Comparison of ENCODE assay signal across 25 mouse cellular contexts in genomic region chr10:39485939-39486338, GRCm38 (mm10).
DNase-seq lines count a peak whose midpoint lies in the region; ATAC-seq and TF ChIP-seq lines count a peak whose summit lies in the region.
"Had no signal": no experiment of that assay in that cellular context is flagged by ENCODE, and none has a peak within 500 bp of the region (broad histone marks: within the 10 kb centered on the region; RNA-seq: fewer than 3 reads in every experiment).

No protein-coding gene starts in this region.

- no peak overlapping the region for H3K4me3 ChIP-seq in forebrain, embryonic 15.5 days
- no peak overlapping the region for H3K4me3 ChIP-seq in forebrain, embryonic 14.5 days (ENCODE audit: low read depth, low read length)
- no peak overlapping the region for H3K4me3 ChIP-seq in lung, embryonic 14.5 days (ENCODE audit: low read depth, low read length)
- H3K4me3 ChIP-seq: forebrain, embryonic 10.5 days; hindbrain, embryonic 15.5 days; left cerebral cortex, adult 2 months; limb, embryonic 12.5 days; liver, embryonic 15.5 days had no signal

- H3K4me2 ChIP-seq in forebrain, embryonic 15.5 days (replicated peaks): no peak overlapping the region
- no peak overlapping the region for H3K4me2 ChIP-seq in forebrain, embryonic 14.5 days (ENCODE audit: low read length)
- no peak overlapping the region for H3K4me2 ChIP-seq in lung, embryonic 14.5 days
- H3K4me2 ChIP-seq: hindbrain, embryonic 15.5 days; limb, embryonic 12.5 days; liver, embryonic 15.5 days; midbrain, embryonic 11.5 days had no signal

- WGBS in forebrain, embryonic 15.5 days: 52% methylated on average over 4 of the region's 4 CpGs
- WGBS in forebrain, embryonic 14.5 days: 56% methylated on average over 4 of the region's 4 CpGs
- WGBS in lung, embryonic 14.5 days: 63% methylated on average over 4 of the region's 4 CpGs

- no peaks in the 10 kb centered on the region for H3K36me3 ChIP-seq in forebrain, embryonic 15.5 days
- peaks cover 6% of the 10 kb centered on the region; the same call in 1 of the 2 replicates for H3K36me3 ChIP-seq in forebrain, embryonic 14.5 days (ENCODE audit: control insufficient read depth, insufficient read depth, low read length)
- no peaks in the 10 kb centered on the region for H3K36me3 ChIP-seq in lung, embryonic 14.5 days (ENCODE audit: insufficient read depth)
- H3K36me3 ChIP-seq: hindbrain, embryonic 15.5 days; liver, embryonic 15.5 days had no signal

- H3K27me3 ChIP-seq in forebrain, embryonic 15.5 days: no peaks in the 10 kb centered on the region
- no peaks in the 10 kb centered on the region for H3K27me3 ChIP-seq in forebrain, embryonic 14.5 days (replicated peaks; ENCODE audit: control insufficient read depth, insufficient read depth, low read length)
- no peaks in the 10 kb centered on the region for H3K27me3 ChIP-seq in lung, embryonic 14.5 days (ENCODE audit: insufficient read depth, low read length)
- H3K27me3 ChIP-seq: hindbrain, embryonic 15.5 days; limb, embryonic 12.5 days; liver, embryonic 15.5 days had no signal

- no peak for DNase-seq in forebrain, embryonic 14.5 days (ENCODE audit: low spot score)
- DNase-seq in lung, embryonic 14.5 days: peak; percentile 58
- no peak for DNase-seq in lung, postnatal 10 days
- DNase-seq in NIH3T3 (ENCODE audit: low read depth): peak; percentile 91
- DNase-seq in induced T-regulatory cell, adult 2 months (ENCODE audit: low read depth): peak; percentile 55
- DNase-seq: adrenal gland, adult 2 months; adrenal gland, postnatal 36 days; cerebellum, adult 18-20 months; cerebellum, postnatal 14 days; gastrocnemius, postnatal 14 days; heart, postnatal 14 days; kidney, adult 9 months; kidney, postnatal 14 days; thymus, adult 2 months; thymus, postnatal 36 days had no signal

- H3K4me1 ChIP-seq in forebrain, embryonic 15.5 days: peaks cover 54% of the 10 kb centered on the region
- H3K4me1 ChIP-seq in forebrain, embryonic 14.5 days (ENCODE audit: control insufficient read depth, insufficient read depth, low read length): peaks cover 45% of the 10 kb centered on the region
- peaks cover 47% of the 10 kb centered on the region for H3K4me1 ChIP-seq in lung, embryonic 14.5 days (ENCODE audit: insufficient read depth)

- no peak overlapping the region for H3K9ac ChIP-seq in forebrain, embryonic 15.5 days (replicated peaks)
- no peak overlapping the region for H3K9ac ChIP-seq in forebrain, embryonic 14.5 days (ENCODE audit: low read length)
- H3K9ac ChIP-seq in lung, embryonic 14.5 days: no peak overlapping the region
- H3K9ac ChIP-seq: hindbrain, embryonic 15.5 days; limb, embryonic 12.5 days; liver, embryonic 15.5 days had no signal

- peak overlapping the region; percentile 81 for H3K27ac ChIP-seq in forebrain, embryonic 15.5 days (replicated peaks)
- H3K27ac ChIP-seq in forebrain, embryonic 14.5 days (ENCODE audit: low read depth, low read length): no peak overlapping the region; the same call in 1 of the 2 replicates
- H3K27ac ChIP-seq in lung, embryonic 14.5 days (ENCODE audit: low read depth): no peak overlapping the region
- H3K27ac ChIP-seq: left cerebral cortex, adult 2 months; limb, embryonic 12.5 days; liver, embryonic 15.5 days had no signal

- no peaks in the 10 kb centered on the region for H3K9me3 ChIP-seq in forebrain, embryonic 15.5 days
- 0 out of 2 replicates have a peak, but pooled peaks cover 2% of the 10 kb centered on the region for H3K9me3 ChIP-seq in forebrain, embryonic 14.5 days (replicated peaks; ENCODE audit: control insufficient read depth, low read length)
- H3K9me3 ChIP-seq in lung, embryonic 14.5 days (ENCODE audit: low read depth, low read length): no peaks in the 10 kb centered on the region; the same call in 1 of the 2 replicates
- H3K9me3 ChIP-seq: hindbrain, embryonic 15.5 days; liver, embryonic 15.5 days had no signal

- ATAC-seq in forebrain, embryonic 15.5 days (replicated peaks): no peak
- no peak for ATAC-seq in forebrain, embryonic 14.5 days
- no peak for ATAC-seq in lung, embryonic 14.5 days (ENCODE audit: insufficient read depth)
- ATAC-seq in megakaryocyte progenitor cell, adult 5-6 weeks (replicated peaks; ENCODE audit: poor library complexity): no peak
- ATAC-seq: intestine, embryonic 16.5 days; midbrain, embryonic 16.5 days had no signal

- TF ChIP-seq CTCF in lung, embryonic 14.5 days (IDR thresholded peaks at IDR 0.05; ENCODE audit: low read depth): no peak

Comparison
In these comparisons a context has a peak if more than half of its experiments do, and no peak if none do; other contexts are left out.
1. DNase-seq: peak in lung, embryonic 14.5 days (single experiment), NIH3T3 (single experiment) and induced T-regulatory cell, adult 2 months (single experiment); none in forebrain, embryonic 14.5 days (single experiment) and lung, postnatal 10 days (single experiment).